Mouse (Mus musculus) mammary gland, adult 2 months (tissue): ENCODE measurements around the gene Anxa8. TPM values are rescaled to one million over a fixed set of nuclear protein-coding genes. Genes with fewer than 3 reads are reported as not detected.

Experiments used
- polyA plus RNA-seq: library from polyadenylated mRNA; depleted of rRNA; stranded (reverse); fragments of >200 nt; gene quantifications from 2 replicates; pipeline ENCODE4 v1.2.3, GENCODE M21; 2012; ENCODE audit warnings: low replicate concordance; rRNA removed

The Anxa8 gene
- 3.0 and 23.3 TPM in 2 replicates for polyA plus RNA-seq

GRCm38 (mm10) chr14:34085731-34086130 lies at the start of gene Anxa8:
Anxa8 (plus strand) TSS chr14:34085981.

GRCm38 (mm10) chr14:34052516-34052915 lies 33.3 kb upstream of the Anxa8 start, which contains the start of gene Antxrl:
Antxrl (plus strand) TSS chr14:34052707.

GRCm38 (mm10) chr14:34102601-34103000 lies 16.8 kb downstream of the Anxa8 start, which contains the start of gene A630023A22Rik:
A630023A22Rik (minus strand) TSS chr14:34102754.

Other genes with a start within 250 kb of the Anxa8 start
- gene Gdf10, start 162.4 kb upstream of the Anxa8 start, polyA plus RNA-seq = 20.4 and 36.4 TPM in 2 replicates
- gene Gdf2, start 144.9 kb upstream of the Anxa8 start, polyA plus RNA-seq = 0.07 TPM in 1 of 2 replicates, not detected in the other
- not detected in 2 replicates for gene Rbp3, start 132.0 kb upstream of the Anxa8 start, polyA plus RNA-seq
- not detected in 2 replicates for gene Zfp488, start 107.2 kb upstream of the Anxa8 start, polyA plus RNA-seq
- gene Gm30083, start 70.8 kb upstream of the Anxa8 start, polyA plus RNA-seq = not detected in 2 replicates
- 1.5 and 1.7 TPM in 2 replicates for gene Gm5460, start 69.2 kb upstream of the Anxa8 start, polyA plus RNA-seq
- not detected in 2 replicates for gene Antxrl, start 33.3 kb upstream of the Anxa8 start, polyA plus RNA-seq
- 0.10 TPM in 1 of 2 replicates, not detected in the other for gene A630023A22Rik, start 16.8 kb downstream of the Anxa8 start, polyA plus RNA-seq
- gene Npy4r, start 66.5 kb downstream of the Anxa8 start, polyA plus RNA-seq = 0.07 and 0.32 TPM in 2 replicates
- 0.42 and 0.69 TPM in 2 replicates for gene Gprin2, start 115.7 kb downstream of the Anxa8 start, polyA plus RNA-seq
- gene Syt15, start 133.6 kb downstream of the Anxa8 start, polyA plus RNA-seq = 10.9 and 11.4 TPM in 2 replicates
- gene Shld2, start 224.5 kb downstream of the Anxa8 start, polyA plus RNA-seq = 2.2 and 3.2 TPM in 2 replicates
- gene Glud1, start 224.7 kb downstream of the Anxa8 start, polyA plus RNA-seq = 76.9 and 149 TPM in 2 replicates